Mouse (Mus musculus): ENCODE data around the gene Fancc.

- TF ChIP-seq POLR2A (IDR thresholded peaks at IDR 0.05; ENCODE audit: control insufficient read depth, low read depth, low read length) (no peak), CTCF (IDR thresholded peaks at IDR 0.05; ENCODE audit: control insufficient read depth, insufficient read depth, insufficient replicate concordance, low read depth, low read length) (no peak)
Observed at GRCm38 (mm10) chr13:63542796-63543384, 45.8 kb upstream of the Fancc start.

Data from testis, adult 2 months (tissue).